Mouse (Mus musculus) mouse trophoblast stem cell (cell line): ENCODE data around the gene Cckbr.

Experiments used
- in situ Hi-C, 2 experiments: fragments of 300-500 bp; cut with MseI, MboI; formaldehyde crosslinking; loops; 2 replicates in 1 of 2; 3 replicates in 1 of 2; pipeline ENCODE4 v1.15.1; 2025

Gene Cckbr

GRCm38 (mm10) chr7:105487104-105487876 is 61.8 kb downstream of the Cckbr start:
- in situ Hi-C loops = no loop called here

DNA sequence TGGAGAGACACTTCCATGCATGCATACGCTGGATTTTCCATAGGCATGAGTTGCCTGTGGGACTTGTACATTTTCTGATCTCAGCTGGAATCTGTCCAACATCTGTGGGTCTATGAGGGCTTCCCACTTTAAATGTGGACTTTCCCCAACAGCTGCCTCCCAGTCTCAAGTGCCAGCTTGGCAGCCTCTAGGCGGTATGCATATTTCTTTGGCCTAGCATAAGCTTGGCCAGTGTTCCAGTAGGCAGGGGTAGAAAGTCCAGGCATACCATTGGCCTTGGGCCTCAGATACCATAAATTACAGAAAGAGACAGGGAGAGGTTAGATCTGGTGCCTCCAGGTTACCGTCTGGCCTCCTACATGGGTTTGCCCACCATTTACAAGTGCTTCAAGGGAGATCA is 72.3 kb downstream of the Cckbr start:
- in situ Hi-C loops = no loop called here

GRCm38 (mm10) chr7:105498854-105499492 is 73.4 kb downstream of the Cckbr start:
- in situ Hi-C loops = no loop called here

- in situ Hi-C loops = no loop called here
Observed at GRCm38 (mm10) chr7:105499676-105500075, 74.1 kb downstream of the Cckbr start.

GRCm38 (mm10) chr7:105501984-105502383 is 76.5 kb downstream of the Cckbr start:
- in situ Hi-C loops = no loop called here

DNA sequence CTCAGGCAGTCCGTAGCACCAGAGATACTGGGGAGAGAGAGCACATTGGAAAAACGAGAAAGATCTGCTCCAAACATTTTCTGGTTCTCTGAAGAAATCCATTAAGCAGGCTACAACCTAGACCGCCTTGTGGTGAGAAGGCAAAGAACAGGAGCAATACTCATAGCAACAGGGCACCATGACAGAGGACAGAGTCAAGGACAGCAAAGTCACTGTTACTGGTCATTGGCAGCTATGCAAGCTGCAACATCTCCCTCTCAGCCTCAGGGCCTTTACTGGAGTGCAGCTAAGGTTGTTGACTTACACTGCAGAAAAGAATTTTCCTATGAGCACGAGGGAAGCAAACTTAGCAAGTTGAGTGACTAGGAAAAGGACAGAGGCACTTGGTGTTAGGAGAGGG is 81.7 kb downstream of the Cckbr start:
- in situ Hi-C loops = no loop called here

GRCm38 (mm10) chr7:105510143-105510542 is 84.6 kb downstream of the Cckbr start:
- in situ Hi-C loops = loop anchor here in 1 of 2 experiments (10.0 kb wide), 1 partner anchor 105 kb away; the partner anchor contains the start of genes Cnga4 and Fam160a2

GRCm38 (mm10) chr7:105513845-105514291 is 88.3 kb downstream of the Cckbr start:
- in situ Hi-C loops = loop anchor here in 1 of 2 experiments (10.0 kb wide), 1 partner anchor 109 kb away; the partner anchor contains the start of genes Cnga4 and Fam160a2

GRCm38 (mm10) chr7:105514561-105514960 is 89.0 kb downstream of the Cckbr start:
- in situ Hi-C loops = loop anchor here in 1 of 2 experiments (10.0 kb wide), 1 partner anchor 110 kb away; the partner anchor contains the start of genes Cnga4 and Fam160a2

GRCm38 (mm10) chr7:105515178-105515577 is 89.6 kb downstream of the Cckbr start:
- in situ Hi-C loops = loop anchor here (5.0 to 10.0 kb wide), 2 partner anchors 108 to 110 kb away; partner anchors contain the start of genes Cnga4 (in 1 of the 2) and Fam160a2 (in 1 of the 2)

DNA sequence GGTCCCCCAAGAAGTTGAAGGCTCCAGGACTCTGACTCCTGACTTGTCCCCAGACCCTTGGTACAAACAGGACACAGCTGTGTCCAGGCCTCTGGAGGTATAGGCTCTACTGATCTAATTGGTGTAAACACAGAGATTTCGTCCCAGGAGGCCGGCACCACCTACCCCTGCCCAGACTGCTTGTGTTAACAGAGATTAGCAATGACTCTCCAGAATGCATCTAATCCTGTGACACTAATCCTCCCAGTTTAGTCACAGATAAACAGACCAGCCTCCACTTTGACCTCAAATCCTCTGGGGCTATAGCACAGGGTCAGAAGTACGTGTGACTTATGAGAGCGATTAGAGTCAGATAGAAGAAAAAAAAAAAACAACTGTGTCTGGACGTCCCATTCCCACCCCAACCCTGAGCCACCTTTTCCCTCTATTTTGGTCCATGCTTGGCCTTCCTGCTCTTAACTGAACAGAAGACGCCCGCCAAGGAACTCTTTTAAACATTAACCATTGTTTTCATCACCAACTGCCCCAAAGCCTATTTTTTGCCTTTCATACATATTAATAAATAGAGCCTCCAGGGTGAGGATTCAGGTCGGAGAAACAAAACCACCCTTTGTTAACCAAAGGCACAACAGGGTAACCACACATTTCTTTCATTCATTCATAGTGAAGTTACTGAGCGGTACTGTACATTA is 91.3 kb downstream of the Cckbr start:
- in situ Hi-C loops = loop anchor here (5.0 to 10.0 kb wide), 2 partner anchors 110 to 112 kb away; partner anchors contain the start of genes Cnga4 (in 1 of the 2) and Fam160a2 (in 1 of the 2)

GRCm38 (mm10) chr7:105519336-105519735 is 93.8 kb downstream of the Cckbr start:
- in situ Hi-C loops = loop anchor here (5.0 to 10.0 kb wide), 2 partner anchors 112 to 115 kb away; partner anchors contain the start of genes Cnga4 (in 1 of the 2) and Fam160a2 (in 1 of the 2)

- in situ Hi-C loops = loop anchor here (5.0 to 10.0 kb wide), 4 partner anchors 112 to 345 kb away; partner anchors contain the start of genes Cnga4 (in 1 of the 2) and Fam160a2 (in 1 of the 2)
Observed at GRCm38 (mm10) chr7:105519771-105520170, 94.2 kb downstream of the Cckbr start.

GRCm38 (mm10) chr7:105520201-105520600 is 94.7 kb downstream of the Cckbr start:
- in situ Hi-C loops = loop anchor here (10.0 kb wide), 2 partner anchors 265 to 345 kb away; no protein-coding TSS in a partner anchor
